Mouse (Mus musculus) forebrain, embryonic 11.5 days (tissue): ENCODE results near the gene Alox12. TPM values are rescaled to one million over a fixed set of nuclear protein-coding genes. Genes with fewer than 3 reads are reported as not detected.

Experiments
- ATAC-seq: fragments of 200-750 bp; cut with Nextera tagmentation; replicated peaks from 2 replicates; pipeline ENCODE4 v1.8.0; 2017; ENCODE audit warnings: moderate TSS enrichment; ENCODE audit not compliant: low FRiP score
- DNase-seq: peaks from one replicate; pipeline ENCODE4 v3.0.0-alpha.2; 2017; ENCODE audit warnings: low spot score
- H3K27ac ChIP-seq: fragments of 300-500 bp; sonication (generic); 2 replicates; pipeline ENCODE4 v1.5.1; 2014; ENCODE audit warnings: low read depth, low read length
- H3K27me3 ChIP-seq: fragments of 300-500 bp; sonication (generic); 2 replicates; pipeline ENCODE4 v1.6.1; 2014; ENCODE audit warnings: mild to moderate bottlenecking, low read length, mixed read lengths; ENCODE audit not compliant: control insufficient read depth, insufficient read depth
- H3K36me3 ChIP-seq: fragments of 300-500 bp; sonication (generic); 2 replicates; pipeline ENCODE4 v1.6.1; 2014; ENCODE audit warnings: mild to moderate bottlenecking, low read length, moderate library complexity, mixed read lengths; ENCODE audit not compliant: control insufficient read depth, insufficient read depth
- H3K4me1 ChIP-seq: fragments of 300-500 bp; sonication (generic); replicated peaks from 2 replicates; pipeline ENCODE4 v1.6.1; 2014; ENCODE audit warnings: low read length, mixed read lengths; ENCODE audit not compliant: control insufficient read depth, insufficient read depth
- H3K4me2 ChIP-seq: fragments of 300-500 bp; sonication (generic); 2 replicates; pipeline ENCODE4 v1.6.1; 2014; ENCODE audit warnings: low read depth, mild to moderate bottlenecking, low read length, moderate library complexity, mixed read lengths; ENCODE audit not compliant: severe bottlenecking
- H3K4me3 ChIP-seq: fragments of 300-500 bp; sonication (generic); 2 replicates; pipeline ENCODE4 v1.5.1; 2014; ENCODE audit warnings: low read depth, low read length
- H3K9ac ChIP-seq: fragments of 300-500 bp; sonication (generic); 2 replicates; pipeline ENCODE4 v1.6.1; 2014; ENCODE audit warnings: low read length
- H3K9me3 ChIP-seq: fragments of 300-500 bp; sonication (generic); 2 replicates; pipeline ENCODE4 v1.6.1; 2016; ENCODE audit warnings: low read length, mixed read lengths; ENCODE audit not compliant: control insufficient read depth
- WGBS: fragments of 180-500 bp; shearing (Covaris S2); extraction: QIAGEN DNeasy Blood & Tissue Kit; methylation state at CpG from one replicate; pipeline ENCODE4 v1.1.7; 2014; 5-methylcytosine and 5-hydroxymethylcytosine counted together
- polyA plus RNA-seq: library from polyadenylated mRNA; unstranded; fragments of >200 nt; fragmentation: Nextera tagmentation; extraction: Ambion mirVana; gene quantifications from 2 replicates; pipeline ENCODE4 v1.2.1, GENCODE M21; 2014

The Alox12 gene
- polyA plus RNA-seq, 1 experiment from 2014 or later = 2.5 TPM

- H3K27ac ChIP-seq = no peak overlapping the region
- 90% methylated on average over 7 of the region's 7 CpGs for WGBS
- H3K36me3 ChIP-seq = no peaks in the 10 kb centered on the region
- H3K9me3 ChIP-seq = no peaks in the 10 kb centered on the region
- DNase-seq = no peak
- no peak overlapping the region for H3K9ac ChIP-seq
- no peaks in the 10 kb centered on the region for H3K4me1 ChIP-seq
- H3K4me3 ChIP-seq = no peak overlapping the region
- no peak for ATAC-seq
- H3K27me3 ChIP-seq = no peaks in the 10 kb centered on the region
- no peak overlapping the region for H3K4me2 ChIP-seq
Observed at GRCm38 (mm10) chr11:70207283-70207682, 47.9 kb downstream of the Alox12 start.

GRCm38 (mm10) chr11:70206801-70207200 lies 48.4 kb downstream of the Alox12 start:
- DNase-seq = no peak
- Histone ChIP-seq H3K27me3 (no peaks in the 10 kb centered on the region), H3K36me3 (no peaks in the 10 kb centered on the region), H3K27ac (no peak overlapping the region), H3K4me2 (no peak overlapping the region), H3K4me1 (no peaks in the 10 kb centered on the region), H3K9me3 (no peaks in the 10 kb centered on the region), H3K4me3 (no peak overlapping the region), H3K9ac (no peak overlapping the region)
- WGBS = 87% methylated on average over 2 of the region's 2 CpGs
- no peak for ATAC-seq

- WGBS = 35% methylated on average over 5 of the region's 5 CpGs
- peak; percentile 91 for DNase-seq
- no peak overlapping the region for H3K4me3 ChIP-seq
- H3K9me3 ChIP-seq = no peaks in the 10 kb centered on the region
- no peaks in the 10 kb centered on the region for H3K27me3 ChIP-seq
- no peak overlapping the region for H3K4me2 ChIP-seq
- H3K9ac ChIP-seq = no peak overlapping the region
- no peaks in the 10 kb centered on the region for H3K4me1 ChIP-seq
- no peak for ATAC-seq
- H3K27ac ChIP-seq = no peak overlapping the region
- H3K36me3 ChIP-seq = no peaks in the 10 kb centered on the region
Observed at GRCm38 (mm10) chr11:70201691-70202090, 53.5 kb downstream of the Alox12 start.

- no peak overlapping the region for H3K4me2 ChIP-seq
- no peak overlapping the region for H3K27ac ChIP-seq
- no peaks in the 10 kb centered on the region for H3K36me3 ChIP-seq
- ATAC-seq (no peak), DNase-seq (no peak)
- H3K9ac ChIP-seq = no peak overlapping the region
- H3K9me3 ChIP-seq = no peaks in the 10 kb centered on the region
- H3K27me3 ChIP-seq = no peaks in the 10 kb centered on the region
- WGBS = 83% methylated on average over 5 of the region's 5 CpGs
- no peaks in the 10 kb centered on the region for H3K4me1 ChIP-seq
- no peak overlapping the region for H3K4me3 ChIP-seq
Observed at GRCm38 (mm10) chr11:70200036-70200608, 55.0 kb downstream of the Alox12 start.

GRCm38 (mm10) chr11:70199107-70199506 lies 56.0 kb downstream of the Alox12 start:
- 84% methylated on average over 8 of the region's 8 CpGs for WGBS
- no peak overlapping the region for H3K9ac ChIP-seq
- DNase-seq (no peak), ATAC-seq (no peak)
- no peak overlapping the region for H3K4me2 ChIP-seq
- H3K36me3 ChIP-seq = no peaks in the 10 kb centered on the region
- H3K4me3 ChIP-seq = no peak overlapping the region
- H3K4me1 ChIP-seq = no peaks in the 10 kb centered on the region
- H3K27ac ChIP-seq = no peak overlapping the region
- no peaks in the 10 kb centered on the region for H3K9me3 ChIP-seq
- no peaks in the 10 kb centered on the region for H3K27me3 ChIP-seq

GRCm38 (mm10) chr11:70198332-70198731 lies 56.8 kb downstream of the Alox12 start:
- WGBS = 87% methylated on average over 3 of the region's 3 CpGs

GRCm38 (mm10) chr11:70193354-70194285 lies 61.5 kb downstream of the Alox12 start:
- Histone ChIP-seq H3K27ac (no peak overlapping the region), H3K4me1 (no peaks in the 10 kb centered on the region), H3K4me3 (no peak overlapping the region), H3K9ac (no peak overlapping the region), H3K4me2 (no peak overlapping the region), H3K9me3 (no peaks in the 10 kb centered on the region), H3K27me3 (no peaks in the 10 kb centered on the region), H3K36me3 (no peaks in the 10 kb centered on the region)
- no peak for ATAC-seq
- DNase-seq = no peak
- WGBS = 70% methylated on average over 11 of the region's 11 CpGs

More at GRCm38 (mm10) chr11:70198332-70198731, 56.8 kb downstream of the Alox12 start:
- no peak for ATAC-seq
- Histone ChIP-seq H3K27ac (no peak overlapping the region), H3K4me1 (no peaks in the 10 kb centered on the region), H3K4me2 (no peak overlapping the region), H3K27me3 (no peaks in the 10 kb centered on the region), H3K4me3 (no peak overlapping the region), H3K9ac (no peak overlapping the region), H3K9me3 (no peaks in the 10 kb centered on the region), H3K36me3 (no peaks in the 10 kb centered on the region)
- no peak for DNase-seq

GRCm38 (mm10) chr11:70192157-70192556 lies 63.0 kb downstream of the Alox12 start:
- no peak for DNase-seq
- Histone ChIP-seq H3K36me3 (no peaks in the 10 kb centered on the region), H3K4me2 (no peak overlapping the region), H3K4me1 (no peaks in the 10 kb centered on the region), H3K4me3 (no peak overlapping the region), H3K27ac (no peak overlapping the region), H3K27me3 (no peaks in the 10 kb centered on the region), H3K9ac (no peak overlapping the region), H3K9me3 (no peaks in the 10 kb centered on the region)
- ATAC-seq = no peak
- WGBS = 85% methylated on average over 4 of the region's 4 CpGs
